Mouse (Mus musculus): ENCODE data around the gene Ssu72. TPM values are rescaled to one million over a fixed set of nuclear protein-coding genes. Genes with fewer than 3 reads are reported as not detected.

Gene Ssu72
- polyA plus RNA-seq, 1 experiment from 2014 or later, result 139 TPM

DNA sequence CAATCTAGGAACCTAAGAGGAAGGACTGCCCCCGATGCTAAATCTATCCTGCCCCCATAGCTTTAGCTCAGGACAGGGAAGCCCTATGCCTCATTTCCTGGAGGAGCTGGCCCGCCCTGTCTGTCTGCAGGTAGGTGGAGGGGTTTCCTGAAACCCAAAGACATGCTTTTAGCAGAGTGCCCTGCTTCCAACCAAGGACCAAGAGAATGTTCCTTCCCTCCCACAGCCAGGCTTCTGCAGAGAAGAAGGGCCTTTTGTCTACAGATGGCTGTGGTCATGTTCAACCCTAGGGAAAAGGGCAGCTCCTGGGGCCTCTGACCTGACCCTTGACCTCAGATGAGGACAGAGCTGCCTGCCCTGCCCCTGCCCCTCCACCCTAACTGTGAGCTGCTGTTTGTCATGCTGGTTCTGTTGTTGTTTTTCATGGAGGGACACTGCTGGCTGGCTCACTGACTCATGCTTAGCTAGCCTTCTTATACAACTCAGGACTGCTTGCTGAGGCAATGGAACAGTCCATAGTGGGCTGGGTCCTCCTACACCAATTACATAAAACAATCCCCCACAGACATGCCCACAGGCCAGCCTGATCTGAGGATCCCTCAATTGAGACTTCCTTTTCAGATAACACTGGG is 72.2 kb downstream of the Ssu72 start:
- 50% methylated on average over 2 of the region's 2 CpGs for WGBS

DNA sequence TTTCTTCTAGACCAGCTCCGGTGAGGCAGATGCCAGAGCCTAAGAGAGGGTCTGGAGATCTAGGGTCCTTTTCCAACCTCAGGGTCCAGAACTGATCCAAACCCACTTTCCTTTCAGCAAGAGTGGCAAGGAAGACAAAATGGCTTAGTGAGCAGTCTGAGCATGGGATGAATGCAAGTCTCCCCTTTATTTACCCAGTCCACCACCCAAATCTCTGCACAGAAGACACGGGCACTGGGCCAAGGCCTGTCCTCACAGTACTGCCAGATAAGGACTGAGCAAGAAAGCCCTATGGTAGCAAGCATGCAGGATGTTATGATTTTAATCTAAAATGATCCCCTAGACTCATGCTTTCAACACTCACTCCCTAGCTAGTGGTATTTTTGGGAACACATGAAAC is 73.2 kb downstream of the Ssu72 start:
- H3K9me3 ChIP-seq, result no peaks in the 10 kb centered on the region
- no peak overlapping the region for H3K4me2 ChIP-seq
- H3K9ac ChIP-seq, result no peak overlapping the region
- 86% methylated on average over 2 of the region's 2 CpGs for WGBS
- no peak overlapping the region for H3K4me3 ChIP-seq (replicated peaks)
- no peak overlapping the region for H3K27ac ChIP-seq
- ATAC-seq (ENCODE audit: low FRiP score), result no peak
- H3K27me3 ChIP-seq, result peaks cover 48% of the 10 kb centered on the region
- H3K4me1 ChIP-seq, result peaks cover 12% of the 10 kb centered on the region
- no peaks in the 10 kb centered on the region for H3K36me3 ChIP-seq (replicated peaks)

More for the DNA sequence above, 72.2 kb downstream of the Ssu72 start:
- ATAC-seq (ENCODE audit: low FRiP score), result no peak
- H3K9ac ChIP-seq, result no peak overlapping the region
- H3K36me3 ChIP-seq (replicated peaks), result no peaks in the 10 kb centered on the region
- H3K27ac ChIP-seq, result no peak overlapping the region
- no peak overlapping the region for H3K4me3 ChIP-seq (replicated peaks)
- H3K4me1 ChIP-seq, result peaks cover 12% of the 10 kb centered on the region
- no peaks in the 10 kb centered on the region for H3K9me3 ChIP-seq
- H3K27me3 ChIP-seq, result peaks cover 58% of the 10 kb centered on the region
- no peak overlapping the region for H3K4me2 ChIP-seq

GRCm38 (mm10) chr4:155779498-155779897 is 74.9 kb downstream of the Ssu72 start:
- H3K4me3 ChIP-seq (replicated peaks), result no peak overlapping the region
- no peaks in the 10 kb centered on the region for H3K36me3 ChIP-seq (replicated peaks)
- no peak overlapping the region for H3K4me2 ChIP-seq
- WGBS, result 82% methylated on average over 4 of the region's 4 CpGs
- H3K9ac ChIP-seq, result no peak overlapping the region
- peaks cover 9% of the 10 kb centered on the region for H3K4me1 ChIP-seq
- ATAC-seq (ENCODE audit: low FRiP score), result no peak
- peaks cover 33% of the 10 kb centered on the region for H3K27me3 ChIP-seq
- no peaks in the 10 kb centered on the region for H3K9me3 ChIP-seq
- H3K27ac ChIP-seq, result no peak overlapping the region

- Histone ChIP-seq H3K36me3 (replicated peaks) (no peaks in the 10 kb centered on the region), H3K4me3 (replicated peaks) (no peak overlapping the region), H3K4me2 (no peak overlapping the region), H3K27me3 (peaks cover 19% of the 10 kb centered on the region), H3K9me3 (no peaks in the 10 kb centered on the region), H3K4me1 (peaks cover 17% of the 10 kb centered on the region), H3K27ac (no peak overlapping the region), H3K9ac (no peak overlapping the region)
- WGBS, result 45% methylated on average over 6 of the region's 6 CpGs
- ATAC-seq (ENCODE audit: low FRiP score), result no peak
Measured at GRCm38 (mm10) chr4:155780895-155781294, 76.3 kb downstream of the Ssu72 start.

Other genes with a start within 250 kb of the Ssu72 start
- gene Tmem52, start 235.7 kb upstream of the Ssu72 start, polyA plus RNA-seq (2016; fragmentation: Nextera tagmentation; extraction: Ambion mirVana), result not detected in 2 replicates
- 667 and 781 TPM in 2 replicates for gene Gnb1, start 213.4 kb upstream of the Ssu72 start, polyA plus RNA-seq (2016; fragmentation: Nextera tagmentation; extraction: Ambion mirVana)
- gene Nadk, start 142.4 kb upstream of the Ssu72 start, polyA plus RNA-seq (2016; fragmentation: Nextera tagmentation; extraction: Ambion mirVana), result 93.5 and 101 TPM in 2 replicates
- gene Slc35e2, start 103.4 kb upstream of the Ssu72 start, polyA plus RNA-seq (2016; fragmentation: Nextera tagmentation; extraction: Ambion mirVana), result 12.9 and 14.1 TPM in 2 replicates
- gene Cdk11b, start 79.9 kb upstream of the Ssu72 start, polyA plus RNA-seq (2016; fragmentation: Nextera tagmentation; extraction: Ambion mirVana), result 91.6 and 97.7 TPM in 2 replicates
- not detected in 2 replicates for gene Gm10563, start 59.4 kb upstream of the Ssu72 start, polyA plus RNA-seq (2016; fragmentation: Nextera tagmentation; extraction: Ambion mirVana)
- gene Mmp23, start 51.4 kb upstream of the Ssu72 start, polyA plus RNA-seq (2016; fragmentation: Nextera tagmentation; extraction: Ambion mirVana), result 2.2 and 2.4 TPM in 2 replicates
- gene Mib2, start 35.6 kb upstream of the Ssu72 start, polyA plus RNA-seq (2016; fragmentation: Nextera tagmentation; extraction: Ambion mirVana), result 30.7 and 35.8 TPM in 2 replicates
- gene Fndc10, start 10.5 kb upstream of the Ssu72 start, polyA plus RNA-seq (2016; fragmentation: Nextera tagmentation; extraction: Ambion mirVana), result 2.4 and 5.9 TPM in 2 replicates
- 2.5 and 3.2 TPM in 2 replicates for gene Tmem240, start 30.0 kb downstream of the Ssu72 start, polyA plus RNA-seq (2016; fragmentation: Nextera tagmentation; extraction: Ambion mirVana)
- gene Atad3a, start 56.3 kb downstream of the Ssu72 start, polyA plus RNA-seq (2016; fragmentation: Nextera tagmentation; extraction: Ambion mirVana), result 95.3 and 99.0 TPM in 2 replicates
- 9.8 and 11.5 TPM in 2 replicates for gene Vwa1, start 69.9 kb downstream of the Ssu72 start, polyA plus RNA-seq (2016; fragmentation: Nextera tagmentation; extraction: Ambion mirVana)
- 0.22 and 0.35 TPM in 2 replicates for gene Tmem88b, start 81.1 kb downstream of the Ssu72 start, polyA plus RNA-seq (2016; fragmentation: Nextera tagmentation; extraction: Ambion mirVana)
- not detected in 2 replicates for gene Ankrd65, start 85.6 kb downstream of the Ssu72 start, polyA plus RNA-seq (2016; fragmentation: Nextera tagmentation; extraction: Ambion mirVana)
- 209 and 210 TPM in 2 replicates for gene Mrpl20, start 98.1 kb downstream of the Ssu72 start, polyA plus RNA-seq (2016; fragmentation: Nextera tagmentation; extraction: Ambion mirVana)
- 195 and 202 TPM in 2 replicates for gene Ccnl2, start 107.7 kb downstream of the Ssu72 start, polyA plus RNA-seq (2016; fragmentation: Nextera tagmentation; extraction: Ambion mirVana)
- gene Aurkaip1, start 126.5 kb downstream of the Ssu72 start, polyA plus RNA-seq (2016; fragmentation: Nextera tagmentation; extraction: Ambion mirVana), result 131 and 132 TPM in 2 replicates
- gene Mxra8, start 134.9 kb downstream of the Ssu72 start, polyA plus RNA-seq (2016; fragmentation: Nextera tagmentation; extraction: Ambion mirVana), result 22.9 and 24.3 TPM in 2 replicates
- 6.1 and 9.2 TPM in 2 replicates for gene Dvl1, start 142.6 kb downstream of the Ssu72 start, polyA plus RNA-seq (2016; fragmentation: Nextera tagmentation; extraction: Ambion mirVana)
- gene Tas1r3, start 158.6 kb downstream of the Ssu72 start, polyA plus RNA-seq (2016; fragmentation: Nextera tagmentation; extraction: Ambion mirVana), result 0.51 and 0.61 TPM in 2 replicates
- 17.9 and 23.4 TPM in 2 replicates for gene Cptp, start 164.6 kb downstream of the Ssu72 start, polyA plus RNA-seq (2016; fragmentation: Nextera tagmentation; extraction: Ambion mirVana)
- gene Ints11, start 164.7 kb downstream of the Ssu72 start, polyA plus RNA-seq (2016; fragmentation: Nextera tagmentation; extraction: Ambion mirVana), result 92.2 and 94.1 TPM in 2 replicates
- gene Pusl1, start 187.0 kb downstream of the Ssu72 start, polyA plus RNA-seq (2016; fragmentation: Nextera tagmentation; extraction: Ambion mirVana), result 44.6 and 48.8 TPM in 2 replicates
- 47.9 and 57.2 TPM in 2 replicates for gene Acap3, start 187.0 kb downstream of the Ssu72 start, polyA plus RNA-seq (2016; fragmentation: Nextera tagmentation; extraction: Ambion mirVana)
- 154 and 159 TPM in 2 replicates for gene Ube2j2, start 239.0 kb downstream of the Ssu72 start, polyA plus RNA-seq (2016; fragmentation: Nextera tagmentation; extraction: Ambion mirVana)

Data from forebrain, embryonic 12.5 days (tissue).